In genomic region chr5:139408511-139408910, GRCm38 (mm10) we compare ENCODE assay signal across 9 mouse cellular contexts. TPM values are rescaled to one million over a fixed set of nuclear protein-coding genes. Genes with fewer than 3 reads are reported as not detected.
DNase-seq lines count a peak whose midpoint lies in the region; ATAC-seq and TF ChIP-seq lines count a peak whose summit lies in the region.
"Had no signal": no experiment of that assay in that cellular context is flagged by ENCODE, and none has a peak within 500 bp of the region (broad histone marks: within the 10 kb centered on the region; RNA-seq: fewer than 3 reads in every experiment).

No protein-coding gene starts in this region.

- H3K4me1 ChIP-seq in heart, embryonic 15.5 days (replicated peaks) = peaks cover 30% of the 10 kb centered on the region
- H3K4me1 ChIP-seq in lung, embryonic 14.5 days (ENCODE audit: insufficient read depth) = no peaks in the 10 kb centered on the region; the same call in 1 of the 2 replicates

- no peak overlapping the region for H3K4me2 ChIP-seq in heart, embryonic 15.5 days
- H3K4me2 ChIP-seq in lung, embryonic 14.5 days = no peak overlapping the region

- no peaks in the 10 kb centered on the region for H3K9me3 ChIP-seq in heart, embryonic 15.5 days (replicated peaks)
- no peaks in the 10 kb centered on the region for H3K9me3 ChIP-seq in lung, embryonic 14.5 days (ENCODE audit: low read depth, low read length)

- 75% methylated on average over 7 of the region's 7 CpGs for WGBS in heart, embryonic 15.5 days
- 76% methylated on average over 7 of the region's 7 CpGs for WGBS in lung, embryonic 14.5 days

- 0 out of 2 replicates have a peak, but pooled peaks cover 5% of the 10 kb centered on the region for H3K27me3 ChIP-seq in heart, embryonic 15.5 days
- no peaks in the 10 kb centered on the region for H3K27me3 ChIP-seq in lung, embryonic 14.5 days (ENCODE audit: insufficient read depth, low read length)

- DNase-seq in heart, postnatal 14 days = no peak
- peak; percentile 36 for DNase-seq in lung, embryonic 14.5 days
- no peak for DNase-seq in lung, postnatal 14 days
- DNase-seq in frontal cortex, postnatal 10 days (ENCODE audit: low spot score in 2 of 2) = no peak
- DNase-seq in gastrocnemius, postnatal 14 days = no peak
- DNase-seq: adrenal gland, adult 2 months had no signal

- H3K9ac ChIP-seq in heart, embryonic 15.5 days = no peak overlapping the region
- no peak overlapping the region for H3K9ac ChIP-seq in lung, embryonic 14.5 days

- no peak overlapping the region for H3K4me3 ChIP-seq in heart, embryonic 15.5 days
- H3K4me3 ChIP-seq in lung, embryonic 14.5 days (ENCODE audit: low read depth, low read length) = no peak overlapping the region

- H3K27ac ChIP-seq in heart, embryonic 15.5 days = peak overlapping the region; percentile 39; the same call in 1 of the 2 replicates
- no peak overlapping the region for H3K27ac ChIP-seq in lung, embryonic 14.5 days (ENCODE audit: low read depth)

- TF ChIP-seq CTCF in lung, embryonic 14.5 days (IDR thresholded peaks at IDR 0.05; ENCODE audit: low read depth) = 0 out of 2 replicates have a peak, but pooled peaks have one; percentile 1

- no peaks in the 10 kb centered on the region for H3K36me3 ChIP-seq in heart, embryonic 15.5 days
- no peaks in the 10 kb centered on the region for H3K36me3 ChIP-seq in lung, embryonic 14.5 days (ENCODE audit: insufficient read depth)

- no peak for ATAC-seq in heart, embryonic 15.5 days (replicated peaks; ENCODE audit: insufficient number of reproducible peaks, insufficient read depth, low FRiP score, low read depth)
- ATAC-seq in lung, embryonic 14.5 days (ENCODE audit: insufficient read depth) = no peak
- peak; percentile 62 for ATAC-seq in granulocyte monocyte progenitor cell, adult 5-6 weeks (replicated peaks; ENCODE audit: poor library complexity, severe bottlenecking)
- ATAC-seq in megakaryocyte progenitor cell, adult 5-6 weeks (replicated peaks; ENCODE audit: poor library complexity) = peak; percentile 56

- intact Hi-C loops in heart, postnatal 14 days (cut with DNase I) = no loop called here
- intact Hi-C loops in gastrocnemius, postnatal 14 days (cut with DNase I; ENCODE audit: low total_unique reads) = no loop called here

RNA-seq across cellular contexts. Expression of gene C130050O18Rik, which starts 3.4 kb away (rescaled TPM):
- 0.63 and 0.76 TPM in 2 replicates for polyA plus RNA-seq in heart, embryonic 15.5 days (2015; fragmentation: Nextera tagmentation; extraction: Ambion mirVana)
- under 1 TPM; 0.74 to 0.80 TPM for total RNA-seq in heart, postnatal 14 days (2021)
- polyA plus RNA-seq in lung, embryonic 14.5 days (2014; fragmentation: Nextera tagmentation; extraction: Ambion mirVana) = 1.1 TPM in 2 replicates
- 0.53 and 5.8 TPM in 2 replicates for total RNA-seq in granulocyte monocyte progenitor cell, adult 5-6 weeks (2014; fragmentation: Nextera tagmentation)
- 1.4 and 3.6 TPM in 2 replicates for total RNA-seq in granulocyte monocyte progenitor cell, adult 5-6 weeks (2017)
- total RNA-seq in megakaryocyte progenitor cell, adult 5-6 weeks (2015) = 1.8 and 2.3 TPM in 2 replicates
- total RNA-seq in megakaryocyte progenitor cell, adult 5-6 weeks (2017) = 1.3 and 2.1 TPM in 2 replicates
- under 1 TPM; 0.39 to 0.60 TPM for total RNA-seq in gastrocnemius, postnatal 14 days (2021)

RNA-seq across cellular contexts. Expression of gene Gper1, which starts 14.4 kb away (rescaled TPM):
- polyA plus RNA-seq in heart, embryonic 15.5 days (2015; fragmentation: Nextera tagmentation; extraction: Ambion mirVana) = 1.5 and 5.4 TPM in 2 replicates
- total RNA-seq in heart, postnatal 14 days (2021) = 1 to 10 TPM; 2.7 TPM
- polyA plus RNA-seq in lung, embryonic 14.5 days (2014; fragmentation: Nextera tagmentation; extraction: Ambion mirVana) = 5.5 and 5.9 TPM in 2 replicates
- not detected in 2 replicates for total RNA-seq in granulocyte monocyte progenitor cell, adult 5-6 weeks (2014; fragmentation: Nextera tagmentation)
- total RNA-seq in granulocyte monocyte progenitor cell, adult 5-6 weeks (2017) = not detected in 2 replicates
- total RNA-seq in megakaryocyte progenitor cell, adult 5-6 weeks (2015) = not detected in 2 replicates
- not detected in 2 replicates for total RNA-seq in megakaryocyte progenitor cell, adult 5-6 weeks (2017)
- total RNA-seq in gastrocnemius, postnatal 14 days (2021) = 1 to 10 TPM; 2.2 to 2.4 TPM

RNA-seq across cellular contexts. Expression of gene Gpr146, which starts 31.0 kb away (rescaled TPM):
- 14.0 and 14.7 TPM in 2 replicates for polyA plus RNA-seq in heart, embryonic 15.5 days (2015; fragmentation: Nextera tagmentation; extraction: Ambion mirVana)
- 10 to 100 TPM; 41.8 to 46.5 TPM for total RNA-seq in heart, postnatal 14 days (2021)
- 3.5 and 4.3 TPM in 2 replicates for polyA plus RNA-seq in lung, embryonic 14.5 days (2014; fragmentation: Nextera tagmentation; extraction: Ambion mirVana)
- total RNA-seq in granulocyte monocyte progenitor cell, adult 5-6 weeks (2014; fragmentation: Nextera tagmentation) = 5.0 and 7.3 TPM in 2 replicates
- total RNA-seq in granulocyte monocyte progenitor cell, adult 5-6 weeks (2017) = 4.0 and 5.4 TPM in 2 replicates
- 6.0 and 6.3 TPM in 2 replicates for total RNA-seq in megakaryocyte progenitor cell, adult 5-6 weeks (2015)
- 5.7 and 6.7 TPM in 2 replicates for total RNA-seq in megakaryocyte progenitor cell, adult 5-6 weeks (2017)
- total RNA-seq in gastrocnemius, postnatal 14 days (2021) = 10 to 100 TPM; 17.2 to 26.0 TPM

RNA-seq across cellular contexts. Expression of gene 3110082I17Rik, which starts 51.8 kb away (rescaled TPM):
- polyA plus RNA-seq in heart, embryonic 15.5 days (2015; fragmentation: Nextera tagmentation; extraction: Ambion mirVana) = 15.5 and 19.5 TPM in 2 replicates
- total RNA-seq in heart, postnatal 14 days (2021) = 1 to 10 TPM; 4.7 to 5.3 TPM
- 39.4 and 44.4 TPM in 2 replicates for polyA plus RNA-seq in lung, embryonic 14.5 days (2014; fragmentation: Nextera tagmentation; extraction: Ambion mirVana)
- total RNA-seq in granulocyte monocyte progenitor cell, adult 5-6 weeks (2014; fragmentation: Nextera tagmentation) = 25.0 and 44.6 TPM in 2 replicates
- total RNA-seq in granulocyte monocyte progenitor cell, adult 5-6 weeks (2017) = 52.1 and 54.1 TPM in 2 replicates
- total RNA-seq in megakaryocyte progenitor cell, adult 5-6 weeks (2015) = 20.7 and 26.2 TPM in 2 replicates
- total RNA-seq in megakaryocyte progenitor cell, adult 5-6 weeks (2017) = 60.9 and 69.2 TPM in 2 replicates
- 1 to 10 TPM; 9.2 TPM for total RNA-seq in gastrocnemius, postnatal 14 days (2021)

RNA-seq across cellular contexts. Expression of gene Cyp2w1, which starts 56.1 kb away (rescaled TPM):
- polyA plus RNA-seq in heart, embryonic 15.5 days (2015; fragmentation: Nextera tagmentation; extraction: Ambion mirVana) = 0.47 TPM in 1 of 2 replicates, not detected in the other
- total RNA-seq in heart, postnatal 14 days (2021) = not detected
- not detected in 2 replicates for polyA plus RNA-seq in lung, embryonic 14.5 days (2014; fragmentation: Nextera tagmentation; extraction: Ambion mirVana)
- not detected in 2 replicates for total RNA-seq in granulocyte monocyte progenitor cell, adult 5-6 weeks (2014; fragmentation: Nextera tagmentation)
- not detected in 2 replicates for total RNA-seq in granulocyte monocyte progenitor cell, adult 5-6 weeks (2017)
- total RNA-seq in megakaryocyte progenitor cell, adult 5-6 weeks (2015) = not detected in 2 replicates
- not detected in 2 replicates for total RNA-seq in megakaryocyte progenitor cell, adult 5-6 weeks (2017)
- total RNA-seq in gastrocnemius, postnatal 14 days (2021) = not detected
- total RNA-seq: adrenal gland, adult 2 months had no signal
- polyA plus RNA-seq: adrenal gland, adult 2 months had no signal

Comparison
In these comparisons a context has a peak if more than half of its experiments do, and no peak if none do; other contexts are left out.
1. ATAC-seq: peak in granulocyte monocyte progenitor cell, adult 5-6 weeks (single experiment) and megakaryocyte progenitor cell, adult 5-6 weeks (single experiment); none in heart, embryonic 15.5 days (single experiment) and lung, embryonic 14.5 days (single experiment).